Mouse (Mus musculus) brain, embryonic 14.5 days (tissue): ENCODE measurements at regions not wholly inside any gene's neighbourhood (a gene's known extent, or its start where the extent isn't known, plus 50 kb on each side); places are given as distances from the start of the nearest gene placed in this dataset.
A peak's percentile ranks its signal among the peaks of the same experiment; 100 is the strongest.

Source experiments
- DNase-seq: peaks from one replicate; pipeline ENCODE4 v3.0.0-alpha.2; 2011; ENCODE audit warnings: low read depth
- CTCF ChIP-seq: fragments of 200-500 bp; IDR thresholded peaks from 2 replicates; pipeline ENCODE4 v1.5.1; 2012; ENCODE audit warnings: inconsistent platforms, mild to moderate bottlenecking, moderate library complexity, borderline replicate concordance; ENCODE audit not compliant: insufficient read depth, insufficient read length; ENCODE audit errors: extremely low read depth
- POLR2A ChIP-seq: fragments of 200-500 bp; IDR thresholded peaks from 2 replicates; pipeline ENCODE4 v1.6.1; 2012; ENCODE audit warnings: mild to moderate bottlenecking, inconsistent platforms, borderline replicate concordance; ENCODE audit not compliant: poor library complexity, insufficient read depth, insufficient read length, severe bottlenecking; ENCODE audit errors: extremely low read depth

DNA sequence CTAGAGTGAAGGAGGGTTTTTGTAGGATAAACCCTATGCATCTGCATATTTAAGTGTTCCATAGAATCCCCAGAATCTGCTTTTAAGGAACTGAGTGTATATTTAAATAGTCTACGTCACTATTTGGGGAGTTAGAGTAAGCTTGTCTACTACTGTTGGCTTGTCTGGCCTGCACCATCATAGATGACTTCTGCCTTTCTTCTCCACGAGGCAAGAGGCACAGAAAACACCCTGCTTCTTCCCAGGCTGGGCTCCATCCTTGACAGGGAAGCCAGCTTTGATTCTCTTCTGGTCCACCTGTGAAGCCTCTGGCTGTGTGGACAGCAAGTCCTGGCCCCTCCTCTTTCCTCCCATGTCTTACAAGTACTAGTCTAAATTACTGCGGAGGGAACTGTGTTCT is 422.6 kb downstream of the Gja1 start:
- DNase-seq: no peak
- no peak for TF ChIP-seq POLR2A
- no peak for TF ChIP-seq CTCF

DNA sequence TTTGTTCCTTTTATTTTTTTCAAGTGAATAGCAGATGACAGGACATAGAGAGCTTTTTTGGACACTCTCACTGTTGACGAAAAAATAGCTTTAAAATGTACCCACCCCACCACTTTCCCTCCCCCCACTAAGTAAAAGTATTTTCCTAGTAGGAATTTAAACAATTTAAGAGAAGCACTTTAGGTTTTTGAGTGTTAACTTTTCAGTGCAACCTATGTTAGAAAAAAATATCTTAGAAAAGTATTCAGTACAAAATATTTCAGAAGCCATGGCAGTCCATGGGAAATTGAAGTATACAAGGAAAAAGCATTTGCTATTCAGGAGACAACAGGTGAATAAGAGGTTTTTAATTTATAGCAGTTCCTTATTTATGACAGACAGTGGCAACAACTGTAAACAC is 431.9 kb downstream of the Gja1 start:
- TF ChIP-seq CTCF (no peak), POLR2A (no peak)
- DNase-seq: no peak

DNA sequence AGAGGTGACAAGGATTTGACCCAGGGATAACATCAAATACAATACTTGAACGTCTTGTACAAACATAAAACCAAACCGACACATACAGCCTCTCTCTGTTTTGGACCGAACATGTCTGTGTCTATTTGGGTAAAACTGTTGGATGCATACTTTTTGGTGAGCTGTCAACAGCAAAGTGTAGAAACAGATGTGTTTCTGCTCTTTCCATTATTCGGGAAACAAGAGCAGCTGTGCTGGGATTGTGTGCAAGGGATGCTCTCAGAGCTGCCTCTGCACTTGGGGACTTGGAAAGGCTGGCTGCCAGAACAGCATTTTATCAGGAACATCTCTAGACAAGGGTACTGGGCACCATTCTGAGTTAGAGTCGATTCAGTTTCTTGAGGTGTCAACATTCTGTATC is 445.0 kb downstream of the Gja1 start:
- DNase-seq: no peak
- TF ChIP-seq CTCF: no peak
- no peak for TF ChIP-seq POLR2A

DNA sequence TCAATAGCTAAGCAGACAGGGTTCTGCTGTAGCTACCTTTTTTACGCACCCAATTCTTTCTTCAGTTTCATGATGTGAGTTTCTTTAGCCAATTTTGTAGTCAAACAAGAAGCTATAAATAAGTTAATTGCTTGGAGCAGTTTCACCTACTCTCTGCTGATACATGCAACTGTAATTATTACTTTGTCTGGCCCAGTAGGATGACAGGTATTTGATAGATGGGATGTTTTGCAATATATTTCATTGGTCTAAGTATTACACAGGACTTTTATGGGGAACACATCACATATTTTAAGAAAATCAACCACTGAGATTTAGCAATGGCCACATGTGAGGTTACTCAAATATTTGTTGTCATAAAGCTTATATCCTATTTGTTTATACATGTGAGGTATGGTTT is 454.2 kb downstream of the Gja1 start:
- DNase-seq: no peak
- no peak for TF ChIP-seq POLR2A
- TF ChIP-seq CTCF: no peak

DNA sequence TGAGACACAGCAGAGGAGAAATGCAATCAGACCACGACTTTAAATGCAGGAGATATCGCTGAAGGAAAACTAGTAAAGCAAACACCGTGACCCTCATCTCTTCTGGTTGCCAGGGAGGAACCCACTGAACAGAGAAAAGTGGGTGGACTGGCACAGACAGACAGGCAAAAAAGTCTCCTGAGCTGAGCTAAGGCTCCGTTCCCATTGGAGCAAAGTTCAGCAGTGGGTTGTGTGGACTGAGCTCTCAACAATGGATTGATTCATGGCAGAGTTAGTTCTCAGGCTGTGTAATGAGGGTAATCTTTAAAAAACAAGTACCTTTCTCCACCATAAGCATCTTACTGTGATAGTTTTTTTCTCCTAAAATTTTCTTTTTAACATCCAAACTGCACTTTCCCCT is 454.8 kb downstream of the Gja1 start:
- TF ChIP-seq POLR2A (no peak), CTCF (no peak)
- no peak for DNase-seq

DNA sequence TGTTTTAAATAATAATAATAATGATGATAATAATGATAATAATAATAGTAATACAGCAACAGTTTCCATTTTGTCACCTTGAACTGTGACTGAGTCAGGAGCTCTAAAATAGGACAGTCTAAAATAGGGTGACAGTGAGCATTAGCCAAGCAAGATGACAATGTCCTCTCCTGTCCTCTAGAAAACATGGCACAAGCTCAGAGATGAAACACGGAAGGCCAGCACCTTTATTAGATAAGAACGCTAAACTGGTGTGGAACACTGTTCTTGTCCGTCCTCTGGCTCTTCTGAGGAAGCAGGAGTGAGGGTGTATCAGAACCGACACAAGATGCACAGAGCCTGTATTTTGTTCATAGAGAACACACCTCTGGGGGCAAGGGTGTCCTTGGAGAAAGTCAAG is 459.0 kb downstream of the Gja1 start:
- no peak for DNase-seq
- TF ChIP-seq POLR2A: no peak
- no peak for TF ChIP-seq CTCF

DNA sequence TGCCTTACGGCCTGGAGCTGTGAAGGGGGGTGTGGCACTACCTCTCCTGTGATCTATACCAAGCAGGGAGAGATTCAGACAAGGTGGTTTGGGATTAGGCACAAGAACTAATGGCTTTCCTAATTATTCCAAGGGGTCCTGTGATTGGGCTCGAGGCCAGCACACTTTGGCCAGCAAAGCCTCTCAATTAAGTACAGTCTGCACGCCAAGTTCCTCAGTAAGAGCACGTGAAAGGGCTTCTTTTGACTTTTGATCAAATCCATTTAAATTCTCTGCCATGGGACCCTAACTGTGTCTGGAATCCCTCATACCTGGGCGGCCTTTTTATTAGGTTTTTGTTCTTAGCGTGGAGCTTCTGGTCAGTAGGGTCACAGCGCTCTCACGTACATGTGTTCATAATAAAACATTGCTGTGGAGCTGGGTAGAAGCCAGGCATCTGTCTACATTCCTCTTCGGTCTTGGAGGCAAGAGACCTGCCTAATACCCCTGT is 461.9 kb downstream of the Gja1 start:
- DNase-seq: peak; percentile 88
- TF ChIP-seq CTCF: no peak
- TF ChIP-seq POLR2A: no peak

DNA sequence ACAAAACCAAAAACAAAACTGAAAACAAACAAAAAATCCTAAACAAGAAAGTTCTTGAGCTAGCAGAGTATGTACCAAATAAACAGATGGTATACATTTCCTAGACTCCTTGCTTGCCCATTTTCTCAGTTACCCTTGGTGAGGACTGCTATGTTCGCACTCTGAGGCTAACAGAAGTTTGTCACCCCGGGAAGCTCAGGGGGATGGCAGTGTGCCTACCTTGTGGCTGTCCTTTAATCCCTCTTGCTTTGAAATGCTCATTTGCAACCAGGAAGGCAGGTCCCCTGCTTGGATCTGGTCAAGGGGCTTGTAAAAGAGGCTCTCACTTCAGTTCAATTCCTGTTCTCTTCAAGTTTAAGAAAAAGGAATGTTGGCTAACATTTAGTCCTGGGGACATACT is 462.4 kb downstream of the Gja1 start:
- DNase-seq: peak; percentile 79
- TF ChIP-seq POLR2A (no peak), CTCF (no peak)

DNA sequence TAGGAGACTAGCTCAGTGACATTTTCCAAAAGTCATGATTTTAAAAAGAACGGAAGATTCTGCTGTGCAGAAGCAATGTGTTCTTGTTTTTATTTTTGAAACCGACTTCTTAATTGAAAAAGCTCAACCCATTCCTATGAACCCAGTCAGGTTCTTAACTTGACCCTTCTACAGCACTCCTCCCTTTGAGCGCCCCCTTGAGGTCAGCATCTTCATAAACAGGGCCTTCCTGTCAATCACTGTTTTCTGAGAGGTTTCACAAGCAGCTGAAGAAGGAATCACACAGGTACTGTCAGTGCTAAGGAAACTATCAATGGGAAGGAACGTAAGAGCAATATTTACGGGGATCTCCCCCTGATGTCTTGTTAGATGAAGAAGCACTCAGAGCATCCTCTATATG is 463.6 kb downstream of the Gja1 start:
- peak; percentile 41; the same call in 1 of the 2 replicates for TF ChIP-seq CTCF
- no peak for TF ChIP-seq POLR2A
- DNase-seq: peak; percentile 45

DNA sequence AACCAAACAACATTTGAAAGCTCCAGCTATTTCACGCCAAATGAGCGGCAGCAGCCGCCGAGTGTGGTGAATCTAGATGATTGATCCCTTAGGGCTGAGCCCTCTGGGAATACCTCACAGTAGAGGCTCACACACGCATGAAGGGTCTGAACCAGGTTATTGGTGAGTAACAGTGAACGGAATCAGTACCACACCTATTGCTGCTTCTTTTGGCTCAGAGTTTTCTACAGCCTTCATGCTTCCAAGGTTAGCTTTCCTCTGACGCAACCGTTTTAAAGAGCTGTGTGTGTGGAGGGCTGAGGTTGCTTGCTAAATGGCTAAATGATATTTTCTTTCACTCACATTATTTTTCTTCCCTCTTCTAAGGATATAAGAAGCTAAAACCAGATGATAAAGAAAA is 464.4 kb downstream of the Gja1 start:
- TF ChIP-seq POLR2A (no peak), CTCF (no peak)
- no peak for DNase-seq

DNA sequence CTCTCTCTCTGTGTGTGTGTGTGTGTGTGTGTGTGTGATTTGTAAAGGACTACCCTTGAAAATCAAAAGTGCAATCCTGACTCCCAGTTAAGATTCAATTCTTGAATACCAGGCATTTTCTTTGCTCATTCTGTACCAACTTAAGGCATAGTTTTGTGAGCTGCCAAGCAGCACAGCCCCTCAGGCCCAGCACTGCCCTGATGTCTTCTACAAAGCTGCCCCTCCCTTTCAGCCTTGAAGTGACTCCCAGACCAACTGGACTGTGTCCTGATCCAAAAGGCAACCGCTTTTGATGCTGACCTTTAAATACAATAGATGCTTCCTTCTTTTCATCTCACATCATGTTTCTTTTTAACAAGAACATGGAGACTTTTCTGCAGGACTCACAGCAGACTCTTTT is 464.8 kb downstream of the Gja1 start:
- TF ChIP-seq CTCF (no peak), POLR2A (no peak)
- no peak for DNase-seq

DNA sequence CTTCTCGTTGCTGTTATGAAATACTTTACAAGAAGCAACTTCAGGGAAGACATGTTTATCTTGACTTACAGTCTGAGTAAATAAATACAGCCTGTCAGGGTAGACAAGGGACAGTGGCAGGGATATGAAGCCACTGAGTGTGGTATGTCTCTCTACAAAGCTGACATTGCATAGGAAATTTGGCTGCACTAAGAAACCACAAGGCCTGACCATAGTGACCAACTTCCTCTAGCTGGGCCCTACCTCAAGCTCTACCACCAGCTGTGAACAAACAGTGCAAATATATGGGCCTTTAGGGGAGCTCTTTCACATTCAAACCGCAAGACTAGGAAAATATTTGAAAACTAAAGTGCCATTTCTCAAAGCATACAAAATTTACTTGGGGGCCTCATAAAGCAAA is 475.4 kb downstream of the Gja1 start:
- TF ChIP-seq POLR2A (no peak), CTCF (no peak)
- DNase-seq: no peak
